Mouse (Mus musculus): Measurements from ENCODE around the gene Arhgef15. TPM values are rescaled to one million over a fixed set of nuclear protein-coding genes. Genes with fewer than 3 reads are reported as not detected.

The Arhgef15 gene
- polyA plus RNA-seq, 1 experiment from 2014 or later = 8.1 TPM

DNA sequence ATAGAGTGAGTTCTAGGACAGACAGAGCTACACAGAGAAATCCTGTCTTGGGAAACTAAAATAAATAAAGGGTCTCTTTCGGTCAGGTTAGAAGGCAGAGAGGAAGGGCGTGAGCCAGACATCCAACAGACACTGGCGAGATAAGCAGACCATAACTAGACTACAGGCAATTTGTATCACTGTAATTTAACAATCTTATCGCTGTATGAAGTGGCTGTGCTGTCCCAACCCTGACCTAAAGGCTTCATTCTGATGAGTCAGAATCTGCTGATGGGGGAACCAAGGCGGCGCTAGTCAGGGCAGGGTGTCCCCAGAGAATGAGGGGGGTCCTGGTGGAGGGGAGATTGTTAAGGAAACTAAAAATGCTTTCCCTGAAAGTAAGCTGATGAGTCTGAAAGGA lies 58.5 kb downstream of the Arhgef15 start:
- no peak overlapping the region for H3K9ac ChIP-seq
- H3K27me3 ChIP-seq (replicated peaks) = no peaks in the 10 kb centered on the region
- H3K9me3 ChIP-seq = no peaks in the 10 kb centered on the region
- no peak for ATAC-seq
- peaks cover 7% of the 10 kb centered on the region; the same call in 1 of the 2 replicates for H3K36me3 ChIP-seq
- WGBS = 80% methylated on average over 6 of the region's 6 CpGs
- H3K4me3 ChIP-seq (replicated peaks) = no peak overlapping the region
- no peak overlapping the region for H3K4me2 ChIP-seq (replicated peaks)
- H3K27ac ChIP-seq = no peak overlapping the region
- H3K4me1 ChIP-seq (replicated peaks) = peaks cover 6% of the 10 kb centered on the region; the same call in 1 of the 2 replicates

DNA sequence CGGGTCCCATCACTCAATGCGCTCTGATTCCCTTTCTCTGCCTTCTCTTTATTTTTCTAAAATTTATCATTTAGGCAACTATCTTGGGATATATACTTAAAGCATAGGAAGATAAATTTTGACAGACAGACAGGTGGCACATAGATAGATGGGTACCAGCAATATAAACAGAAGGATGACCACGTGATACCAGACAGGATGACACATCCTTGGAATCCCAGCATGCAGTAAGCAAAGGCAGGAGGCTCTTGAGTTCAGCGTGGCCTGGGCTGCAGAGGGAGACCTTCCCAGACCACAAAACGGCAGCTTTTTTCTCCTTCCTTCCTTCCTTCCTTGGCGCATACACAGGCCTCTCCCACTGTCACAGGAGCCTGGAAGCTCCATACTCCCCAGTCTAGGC lies 59.4 kb downstream of the Arhgef15 start:
- Histone ChIP-seq H3K4me3 (replicated peaks) (no peak overlapping the region), H3K36me3 (no peaks in the 10 kb centered on the region), H3K27me3 (replicated peaks) (no peaks in the 10 kb centered on the region), H3K4me2 (replicated peaks) (no peak overlapping the region), H3K27ac (no peak overlapping the region), H3K4me1 (replicated peaks) (0 out of 2 replicates have a peak, but pooled peaks cover 4% of the 10 kb centered on the region), H3K9me3 (no peaks in the 10 kb centered on the region), H3K9ac (no peak overlapping the region)
- 72% methylated on average over 6 of the region's 6 CpGs for WGBS
- ATAC-seq = no peak

DNA sequence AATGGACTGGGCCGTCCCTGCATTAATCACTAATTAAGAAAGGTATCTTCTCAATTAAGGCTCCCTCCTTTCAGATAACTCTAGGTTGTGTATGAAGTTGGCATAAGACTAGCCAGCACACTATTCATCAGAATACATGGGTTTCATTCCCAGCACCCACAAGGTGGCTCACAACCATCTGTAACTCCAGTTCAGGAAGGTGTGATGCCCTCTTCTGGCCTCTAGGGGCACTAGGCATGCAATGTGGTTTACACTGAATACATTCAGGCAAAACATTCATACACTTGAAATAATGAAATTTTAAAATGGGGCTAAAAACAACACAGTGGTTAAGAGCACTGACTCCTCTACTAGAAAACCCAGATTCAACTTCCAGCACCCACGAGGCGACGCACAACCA lies 60.2 kb downstream of the Arhgef15 start:
- no peaks in the 10 kb centered on the region for H3K9me3 ChIP-seq
- H3K4me2 ChIP-seq (replicated peaks) = no peak overlapping the region
- H3K9ac ChIP-seq = no peak overlapping the region
- no peak overlapping the region for H3K27ac ChIP-seq
- H3K27me3 ChIP-seq (replicated peaks) = no peaks in the 10 kb centered on the region
- 46% methylated on average over 4 of the region's 4 CpGs for WGBS
- no peak overlapping the region for H3K4me3 ChIP-seq (replicated peaks)
- H3K4me1 ChIP-seq (replicated peaks) = 0 out of 2 replicates have a peak, but pooled peaks cover 4% of the 10 kb centered on the region
- no peak for ATAC-seq
- no peaks in the 10 kb centered on the region for H3K36me3 ChIP-seq

DNA sequence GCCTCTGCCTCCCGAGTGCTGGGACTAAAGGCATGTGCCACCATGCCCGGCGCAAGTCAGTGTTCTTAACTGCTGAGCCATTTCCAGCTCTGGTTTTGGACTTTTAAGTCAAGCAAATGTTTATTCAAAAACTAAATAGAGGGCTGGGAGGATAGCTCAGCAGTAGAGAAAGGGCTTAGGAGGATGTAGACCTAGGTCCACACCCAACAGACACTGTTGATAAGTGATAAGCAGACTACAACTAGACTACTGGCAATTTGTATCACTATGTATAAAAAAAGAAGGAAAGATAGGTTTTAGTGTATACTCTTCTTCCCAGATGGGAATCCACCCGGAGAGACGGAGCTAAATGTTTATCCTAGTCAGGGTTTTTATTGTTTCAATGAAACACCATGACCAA lies 61.0 kb downstream of the Arhgef15 start:
- Histone ChIP-seq H3K27me3 (replicated peaks) (no peaks in the 10 kb centered on the region), H3K4me1 (replicated peaks) (0 out of 2 replicates have a peak, but pooled peaks cover 4% of the 10 kb centered on the region), H3K27ac (no peak overlapping the region), H3K36me3 (no peaks in the 10 kb centered on the region), H3K9ac (no peak overlapping the region), H3K4me3 (replicated peaks) (no peak overlapping the region), H3K9me3 (no peaks in the 10 kb centered on the region), H3K4me2 (replicated peaks) (no peak overlapping the region)
- no peak for ATAC-seq
- 85% methylated on average over 5 of the region's 5 CpGs for WGBS

DNA sequence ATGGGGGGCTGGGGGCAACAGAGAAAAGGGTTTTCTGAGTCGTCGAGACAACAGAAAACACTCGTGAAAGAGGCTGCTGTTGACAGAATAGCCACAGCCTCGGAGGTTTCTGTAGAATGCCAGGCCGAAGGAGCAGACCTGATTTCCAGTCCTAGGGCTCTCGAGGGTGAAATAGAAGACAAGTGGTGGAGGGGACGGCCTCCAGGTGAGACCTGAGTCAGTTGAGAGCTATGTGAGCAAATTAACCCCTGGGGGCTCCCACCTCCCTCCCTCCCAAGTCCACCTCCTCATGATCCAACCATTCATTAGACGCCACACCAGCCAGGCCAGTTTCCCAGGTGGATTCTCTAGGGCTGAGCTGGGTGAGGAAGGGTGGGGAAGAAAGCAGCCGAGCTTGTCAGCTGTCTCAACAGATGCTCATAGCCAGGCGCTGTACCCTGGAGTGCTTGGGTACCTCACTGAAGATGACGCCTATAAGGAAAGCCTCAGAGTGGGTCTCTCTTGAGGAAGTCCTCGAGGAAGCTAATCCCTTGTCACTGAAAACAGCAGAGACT lies 63.3 kb downstream of the Arhgef15 start:
- Histone ChIP-seq H3K9ac (no peak overlapping the region), H3K4me3 (replicated peaks) (no peak overlapping the region), H3K4me2 (replicated peaks) (no peak overlapping the region), H3K4me1 (replicated peaks) (no peaks in the 10 kb centered on the region), H3K36me3 (no peaks in the 10 kb centered on the region), H3K27me3 (replicated peaks) (no peaks in the 10 kb centered on the region), H3K27ac (no peak overlapping the region), H3K9me3 (no peaks in the 10 kb centered on the region)
- 70% methylated on average over 12 of the region's 12 CpGs for WGBS
- ATAC-seq = no peak

Other genes starting within 250 kb of the Arhgef15 start
- gene Ndel1, start 85.6 kb downstream of the Arhgef15 start, polyA plus RNA-seq (2015; fragmentation: Nextera tagmentation; extraction: Ambion mirVana) = 69.1 and 69.5 TPM in 2 replicates
- 0.06 and 0.10 TPM in 2 replicates for gene Rnf222, start 68.9 kb downstream of the Arhgef15 start, polyA plus RNA-seq (2015; fragmentation: Nextera tagmentation; extraction: Ambion mirVana)
- gene Rpl26, start 55.9 kb downstream of the Arhgef15 start, polyA plus RNA-seq (2015; fragmentation: Nextera tagmentation; extraction: Ambion mirVana) = 1,017 and 1,034 TPM in 2 replicates
- not detected in 2 replicates for gene Odf4, start 30.4 kb downstream of the Arhgef15 start, polyA plus RNA-seq (2015; fragmentation: Nextera tagmentation; extraction: Ambion mirVana)
- 2.7 and 2.8 TPM in 2 replicates for gene Slc25a35, start 10.7 kb upstream of the Arhgef15 start, polyA plus RNA-seq (2015; fragmentation: Nextera tagmentation; extraction: Ambion mirVana)
- 61.4 and 62.2 TPM in 2 replicates for gene Rangrf, start 17.7 kb upstream of the Arhgef15 start, polyA plus RNA-seq (2015; fragmentation: Nextera tagmentation; extraction: Ambion mirVana)
- 29.7 and 32.1 TPM in 2 replicates for gene Pfas, start 51.0 kb upstream of the Arhgef15 start, polyA plus RNA-seq (2015; fragmentation: Nextera tagmentation; extraction: Ambion mirVana)
- gene Ctc1, start 58.4 kb upstream of the Arhgef15 start, polyA plus RNA-seq (2015; fragmentation: Nextera tagmentation; extraction: Ambion mirVana) = 35.1 and 38.6 TPM in 2 replicates
- 133 and 135 TPM in 2 replicates for gene Aurkb, start 88.2 kb upstream of the Arhgef15 start, polyA plus RNA-seq (2015; fragmentation: Nextera tagmentation; extraction: Ambion mirVana)
- 8.6 and 8.9 TPM in 2 replicates for gene Borcs6, start 102.2 kb upstream of the Arhgef15 start, polyA plus RNA-seq (2015; fragmentation: Nextera tagmentation; extraction: Ambion mirVana)
- gene Tmem107, start 113.3 kb upstream of the Arhgef15 start, polyA plus RNA-seq (2015; fragmentation: Nextera tagmentation; extraction: Ambion mirVana) = 43.7 and 47.6 TPM in 2 replicates
- 61.8 and 64.2 TPM in 2 replicates for gene Vamp2, start 131.0 kb upstream of the Arhgef15 start, polyA plus RNA-seq (2015; fragmentation: Nextera tagmentation; extraction: Ambion mirVana)
- gene Per1, start 137.7 kb upstream of the Arhgef15 start, polyA plus RNA-seq (2015; fragmentation: Nextera tagmentation; extraction: Ambion mirVana) = 11.9 and 15.6 TPM in 2 replicates
- 0.62 and 0.70 TPM in 2 replicates for gene Hes7, start 162.9 kb upstream of the Arhgef15 start, polyA plus RNA-seq (2015; fragmentation: Nextera tagmentation; extraction: Ambion mirVana)
- 0.29 and 0.34 TPM in 2 replicates for gene 9130213A22Rik, start 165.1 kb upstream of the Arhgef15 start, polyA plus RNA-seq (2015; fragmentation: Nextera tagmentation; extraction: Ambion mirVana)
- 0.19 and 0.29 TPM in 2 replicates for gene Aloxe3, start 168.4 kb upstream of the Arhgef15 start, polyA plus RNA-seq (2015; fragmentation: Nextera tagmentation; extraction: Ambion mirVana)
- 0.35 and 0.43 TPM in 2 replicates for gene Alox12b, start 199.5 kb upstream of the Arhgef15 start, polyA plus RNA-seq (2015; fragmentation: Nextera tagmentation; extraction: Ambion mirVana)
- gene Alox8, start 240.4 kb upstream of the Arhgef15 start, polyA plus RNA-seq (2015; fragmentation: Nextera tagmentation; extraction: Ambion mirVana) = 0.14 and 0.15 TPM in 2 replicates